Mouse (Mus musculus) myocyte (in vitro differentiated cells): Measurements from ENCODE around the gene Psmc4.

Experiments
- CEBPB ChIP-seq: IDR thresholded peaks from 2 replicates; pipeline ENCODE4 v1.6.1; 2011; ENCODE audit warnings: mild to moderate bottlenecking, moderate library complexity; ENCODE audit not compliant: poor library complexity, insufficient read depth, severe bottlenecking
- MAX ChIP-seq: IDR thresholded peaks from one replicate; pipeline ENCODE4 v1.6.1; 2011; ENCODE audit warnings: low read depth, mild to moderate bottlenecking, control low read depth
- MYOG ChIP-seq, 3 experiments: IDR thresholded peaks; one replicate each; pipeline ENCODE4 v1.6.1; 2011; ENCODE audit warnings: control low read depth in 2 of 3, low read depth in 2 of 3, mild to moderate bottlenecking in 2 of 3; ENCODE audit not compliant: insufficient read length in 2 of 3, control insufficient read depth in 1 of 3, insufficient read depth in 1 of 3
- POLR2A ChIP-seq: IDR thresholded peaks from one replicate; pipeline ENCODE4 v1.6.1; 2011; ENCODE audit warnings: low read depth, mild to moderate bottlenecking, control low read depth, moderate library complexity; ENCODE audit not compliant: insufficient read length
- POLR2AphosphoS2 ChIP-seq: IDR thresholded peaks from one replicate; pipeline ENCODE4 v1.6.1; 2011; ENCODE audit warnings: low read depth, control low read depth; ENCODE audit not compliant: insufficient read length
- USF1 ChIP-seq: IDR thresholded peaks from one replicate; pipeline ENCODE4 v1.6.1; 2011; ENCODE audit warnings: low read depth, mild to moderate bottlenecking, control low read depth, moderate library complexity

DNA sequence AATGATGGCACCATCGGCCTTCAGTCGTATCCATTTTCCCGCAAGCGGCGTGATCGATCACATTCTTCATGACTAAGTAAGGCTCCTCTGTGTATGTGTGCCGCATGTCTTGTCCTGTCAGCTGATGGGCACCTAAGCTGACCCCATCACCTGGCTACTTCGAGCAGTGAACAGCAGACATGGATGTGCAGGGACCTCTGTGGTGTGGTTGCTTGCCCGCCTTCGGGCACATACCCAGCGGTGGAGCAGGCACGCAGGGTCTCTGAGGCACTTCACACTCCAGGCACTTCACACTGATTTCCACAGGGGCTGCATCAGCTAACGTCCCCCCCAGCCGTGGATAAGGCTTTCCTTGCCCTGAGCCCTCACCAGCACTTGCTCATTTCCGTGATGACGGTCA, 49.2 kb upstream of the Psmc4 start:
- TF ChIP-seq POLR2A (no peak), USF1 (no peak), POLR2AphosphoS2 (no peak), MAX (no peak), MYOG (IDR thresholded peaks at IDR 0.05; ENCODE audit: control insufficient read depth in 1 of 3, insufficient read depth in 1 of 3, insufficient read length in 2 of 3, low read depth in 2 of 3) (no peak), CEBPB (no peak)
